Mouse (Mus musculus) layer of hippocampus, adult 2 months (tissue): ENCODE results near the gene Jmjd8. TPM values are rescaled to one million over a fixed set of nuclear protein-coding genes. Genes with fewer than 3 reads are reported as not detected.

Experiments used
- DNase-seq, 2 experiments: peaks; one replicate each; pipeline ENCODE4 v3.0.0; 2022; ENCODE audit warnings: low spot score in 2 of 2
- H3K27ac ChIP-seq: fragments of 200-600 bp; 2 replicates; pipeline ENCODE4 v1.8.1; 2022
- H3K4me3 ChIP-seq: fragments of 200-600 bp; 2 replicates; pipeline ENCODE4 v1.8.1; 2022; ENCODE audit warnings: mild to moderate bottlenecking
- CTCF ChIP-seq: fragments of 200-600 bp; conservative IDR thresholded peaks from 2 replicates; pipeline ENCODE4 v1.8.1; 2022; ENCODE audit warnings: antibody characterized with exemption, mild to moderate bottlenecking, moderate library complexity
- long read RNA-seq, 2 experiments: library from polyadenylated mRNA; stranded (forward); transcript quantifications; one replicate each; pipeline ENCODE4 v2.0.0; 2021; ENCODE audit warnings: borderline mapping rate in 2 of 2
- total RNA-seq, 2 experiments: library from RNA; stranded (reverse); gene quantifications; 2 replicates each; pipeline ENCODE4 v1.2.3; 2021

Jmjd8 gene
- 10 to 100 TPM; 58.0 to 61.1 TPM for total RNA-seq
- long read RNA-seq, experiment 1, transcript Jmjd8-205 (9 exons, 2,268 nt) = major isoform, 17 of 35 reads
- long read RNA-seq, experiment 1, partial matches to known transcripts = 8 of 35 reads
- long read RNA-seq, experiment 1, other reads (novel, unspliced or antisense) = 10 of 35 reads
- long read RNA-seq, experiment 2, transcript Jmjd8-205 (9 exons, 2,268 nt) = major isoform, 22 of 42 reads
- long read RNA-seq, experiment 2, partial matches to known transcripts = 7 of 42 reads
- long read RNA-seq, experiment 2, other reads (novel, unspliced or antisense) = 12 of 42 reads

DNA sequence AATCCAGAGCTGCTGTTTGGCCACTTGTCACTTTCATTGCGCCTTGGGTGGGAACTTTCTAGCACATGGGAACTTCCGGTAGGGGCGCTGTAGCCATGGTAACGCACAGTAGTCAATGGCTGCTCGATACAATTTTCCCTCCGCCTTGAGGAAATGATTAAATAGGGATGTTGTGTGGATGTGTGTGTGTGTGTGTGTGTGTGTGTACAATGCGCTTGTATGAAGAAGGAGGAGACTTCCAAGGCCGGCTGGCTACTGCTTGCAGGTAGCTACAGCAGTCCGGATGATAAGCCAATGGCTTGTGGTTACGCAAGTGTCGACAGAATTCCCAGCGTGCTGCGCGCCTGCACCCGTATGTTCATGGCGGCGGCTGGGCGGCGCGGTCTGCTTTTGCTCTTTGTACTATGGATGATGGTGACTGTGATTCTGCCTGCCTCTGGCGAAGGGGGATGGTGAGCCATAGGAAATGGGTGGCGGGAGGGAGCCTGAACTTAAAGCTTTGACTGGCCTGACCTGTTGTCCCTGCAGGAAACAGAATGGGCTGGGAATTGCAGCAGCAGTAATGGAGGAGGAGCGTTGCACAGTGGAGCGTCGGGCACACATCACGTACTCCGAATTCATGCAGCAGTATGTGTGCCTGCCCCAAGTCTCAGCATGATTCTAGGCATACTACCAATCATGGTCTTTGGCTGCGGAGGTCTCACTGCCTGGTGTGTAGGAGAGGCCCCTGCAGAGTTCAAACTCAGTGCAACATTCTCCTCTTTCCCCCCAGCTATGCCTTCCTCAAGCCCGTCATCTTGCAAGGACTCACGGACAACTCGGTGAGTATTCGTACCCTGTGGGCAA is at the start of gene Jmjd8:
TSS of gene Jmjd8 (plus strand) at position 156 of the 846 bp plus-strand sequence.
- peak; percentile 71 for TF ChIP-seq CTCF
- peak; percentile 79 to 81 for DNase-seq
- H3K4me3 ChIP-seq = peak within 1 kb of the TSS; percentile 82
- H3K27ac ChIP-seq = peak within 1 kb of the TSS; percentile 93

DNA sequence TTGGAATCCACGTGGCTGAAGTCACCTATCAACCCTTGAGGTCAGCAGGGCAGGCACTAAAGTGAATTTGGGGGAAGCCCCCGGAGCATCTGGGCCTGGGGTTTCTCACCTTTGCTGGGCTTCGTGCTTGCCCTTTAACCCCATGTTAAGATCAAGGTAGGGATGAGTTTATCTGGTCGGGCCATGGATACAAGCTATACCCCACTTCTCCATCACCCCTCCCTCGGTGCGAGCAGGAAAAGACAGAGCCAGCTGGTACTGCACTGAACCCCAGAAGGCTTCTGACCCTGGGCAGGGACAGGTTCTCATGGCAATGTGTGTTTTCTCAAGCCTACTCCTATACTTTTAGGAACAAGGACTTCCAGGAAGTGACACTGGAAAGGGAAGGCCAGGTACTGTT is 47.3 kb upstream of the Jmjd8 start:
- H3K27ac ChIP-seq = no peak overlapping the region
- no peak for TF ChIP-seq CTCF
- H3K4me3 ChIP-seq = no peak overlapping the region
- DNase-seq = no peak

DNA sequence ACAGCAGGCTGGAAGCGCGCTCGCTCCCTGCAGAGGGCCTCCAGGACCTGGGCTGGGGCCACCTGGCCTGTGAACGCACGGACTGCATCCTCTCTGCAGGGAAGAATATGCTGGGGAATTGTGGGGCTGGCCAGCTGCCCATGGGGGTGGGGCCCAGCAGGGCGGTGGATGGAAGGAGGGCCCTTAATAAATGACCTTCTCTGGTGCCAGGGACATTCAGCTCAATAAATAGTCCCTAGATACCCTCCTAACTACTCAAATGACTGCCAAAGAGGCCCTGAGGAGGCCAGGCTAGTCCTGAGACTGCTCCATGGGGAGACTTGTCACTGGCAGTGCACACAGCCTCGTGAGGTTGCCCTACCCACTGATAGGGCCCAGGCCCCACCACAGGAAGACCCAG is 45.6 kb upstream of the Jmjd8 start:
- no peak for TF ChIP-seq CTCF
- no peak for DNase-seq
- H3K27ac ChIP-seq = peak overlapping the region; percentile 90
- H3K4me3 ChIP-seq = no peak overlapping the region

DNA sequence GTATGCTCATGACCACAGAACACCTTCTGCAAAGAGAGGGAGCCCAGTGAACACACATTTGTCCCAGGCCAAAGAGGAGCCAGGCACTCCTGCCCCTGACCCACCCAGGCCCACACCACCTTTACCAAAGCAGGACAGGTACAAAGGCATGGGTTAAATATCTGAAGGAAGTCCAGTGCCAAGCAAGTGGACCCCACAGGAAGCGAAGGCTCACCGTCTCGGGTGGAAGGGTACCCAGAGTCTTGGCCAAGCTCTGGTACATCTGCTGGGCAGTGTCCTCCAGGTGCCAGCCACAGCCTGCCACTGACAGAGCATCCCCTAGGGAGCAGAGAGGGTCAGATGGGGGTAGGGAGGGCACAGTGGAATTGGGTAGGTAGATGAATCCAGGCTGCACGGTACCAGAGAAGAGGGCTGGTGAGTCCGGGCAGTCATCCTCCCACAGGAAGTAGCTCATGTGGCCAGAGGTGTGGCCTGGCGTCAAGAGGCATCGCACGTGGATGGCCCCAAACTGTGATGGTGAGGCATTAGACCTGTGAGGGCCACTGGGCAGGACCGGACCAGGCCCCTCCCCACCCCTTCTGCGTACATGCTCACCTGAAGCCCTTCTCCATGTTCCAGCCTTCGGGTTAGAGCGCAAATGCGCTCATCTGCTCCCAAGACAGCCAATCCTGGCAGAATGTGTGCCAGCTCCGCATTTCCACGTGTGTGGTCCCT is 44.6 kb upstream of the Jmjd8 start:
- H3K27ac ChIP-seq = peak overlapping the region; percentile 90
- TF ChIP-seq CTCF = no peak

DNA sequence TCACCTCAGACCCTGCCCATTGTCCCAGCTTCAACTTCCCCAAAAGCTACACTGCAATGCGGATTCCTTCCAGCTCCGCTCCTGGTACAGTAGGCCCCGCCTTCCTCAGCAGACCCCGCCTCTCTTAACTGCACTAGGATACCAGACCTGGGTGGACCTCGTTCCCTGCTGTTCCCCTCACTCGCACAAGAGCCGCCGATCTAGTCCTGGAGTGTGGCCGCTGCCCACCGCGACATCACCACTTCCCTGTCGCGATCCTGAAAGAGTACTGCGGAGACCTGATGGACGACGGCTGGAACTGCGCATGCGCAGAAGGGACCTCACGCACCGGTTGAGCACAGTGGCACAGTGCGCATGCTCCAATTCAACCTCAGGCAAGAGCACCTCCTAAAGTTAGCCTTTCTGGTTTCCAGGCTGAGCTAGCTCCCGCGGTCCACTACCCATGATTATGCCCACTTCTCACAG is 43.4 kb upstream of the Jmjd8 start, which contains the start of gene Haghl:
TSS of gene Haghl (minus strand) at position 393 of the 465 bp plus-strand sequence.
- peak within 1 kb of the TSS; percentile 65 for H3K4me3 ChIP-seq
- H3K27ac ChIP-seq = peak within 1 kb of the TSS; percentile 90
- DNase-seq = peak; percentile 94 to 96
- peak; percentile 19; the same call in 1 of the 2 replicates for TF ChIP-seq CTCF

More for the DNA sequence above, 44.6 kb upstream of the Jmjd8 start:
- no peak for DNase-seq
- peak overlapping the region; percentile 65 for H3K4me3 ChIP-seq

DNA sequence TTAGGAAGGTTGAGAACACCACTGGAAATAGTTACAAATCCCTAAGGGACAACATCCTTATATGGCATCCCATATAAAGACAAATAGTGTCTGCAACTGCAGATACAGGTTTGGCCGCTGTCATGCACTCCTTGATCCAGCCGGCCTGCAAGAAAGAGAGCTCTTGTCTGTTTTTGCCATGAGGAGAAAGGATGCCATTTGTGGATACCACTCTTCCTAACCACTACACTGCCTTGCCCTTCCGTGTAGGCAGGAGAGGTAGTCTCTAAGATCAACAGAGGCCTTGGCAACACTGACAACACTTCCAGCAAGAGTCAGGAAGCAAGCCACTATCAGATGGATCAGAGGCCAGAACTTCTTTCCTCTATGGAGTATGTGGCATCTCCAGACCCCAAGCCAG is 42.4 kb upstream of the Jmjd8 start, which contains the start of gene Ccdc78:
TSS of gene Ccdc78 (plus strand) at position 301 of the 400 bp plus-strand sequence.
- peak within 1 kb of the TSS; percentile 90 for H3K27ac ChIP-seq
- no peak for TF ChIP-seq CTCF
- H3K4me3 ChIP-seq = peak within 1 kb of the TSS; percentile 65
- no peak for DNase-seq

DNA sequence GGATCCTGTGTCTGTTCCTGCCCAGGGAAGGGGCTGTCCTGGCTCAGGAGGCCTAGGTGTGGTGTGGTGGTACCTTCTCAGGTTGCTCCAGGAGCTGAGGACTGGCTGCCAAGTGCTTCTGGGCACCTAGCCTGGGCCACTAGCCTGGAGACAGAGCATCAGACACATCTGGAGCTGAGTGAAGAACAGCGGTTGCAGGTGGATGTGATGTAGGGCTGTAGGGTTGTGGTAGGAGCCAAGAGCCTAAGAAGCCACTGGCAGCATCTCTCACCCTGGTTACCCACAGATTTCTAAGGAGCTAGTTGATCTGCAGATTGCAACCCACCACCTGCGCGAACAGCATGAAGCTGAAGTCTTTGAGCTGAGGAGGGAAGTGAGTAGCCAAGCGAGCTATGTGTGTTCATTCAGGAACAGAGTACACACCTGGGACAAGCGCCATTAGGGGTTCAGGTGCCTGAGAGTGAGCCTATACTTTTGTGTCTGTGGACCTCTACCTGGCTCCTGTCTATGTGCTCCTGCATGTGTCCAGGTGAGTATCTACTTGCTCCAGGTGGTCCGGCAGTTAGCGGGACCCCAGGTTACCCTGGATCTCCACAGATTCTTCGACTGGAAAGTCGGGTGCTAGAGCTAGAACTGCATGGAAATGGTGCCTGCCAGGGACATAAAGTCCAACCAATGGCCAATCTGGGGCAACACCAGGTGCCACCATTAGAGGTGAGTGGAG is 41.7 kb upstream of the Jmjd8 start:
- no peak overlapping the region for H3K27ac ChIP-seq
- no peak for TF ChIP-seq CTCF
- no peak for DNase-seq

DNA sequence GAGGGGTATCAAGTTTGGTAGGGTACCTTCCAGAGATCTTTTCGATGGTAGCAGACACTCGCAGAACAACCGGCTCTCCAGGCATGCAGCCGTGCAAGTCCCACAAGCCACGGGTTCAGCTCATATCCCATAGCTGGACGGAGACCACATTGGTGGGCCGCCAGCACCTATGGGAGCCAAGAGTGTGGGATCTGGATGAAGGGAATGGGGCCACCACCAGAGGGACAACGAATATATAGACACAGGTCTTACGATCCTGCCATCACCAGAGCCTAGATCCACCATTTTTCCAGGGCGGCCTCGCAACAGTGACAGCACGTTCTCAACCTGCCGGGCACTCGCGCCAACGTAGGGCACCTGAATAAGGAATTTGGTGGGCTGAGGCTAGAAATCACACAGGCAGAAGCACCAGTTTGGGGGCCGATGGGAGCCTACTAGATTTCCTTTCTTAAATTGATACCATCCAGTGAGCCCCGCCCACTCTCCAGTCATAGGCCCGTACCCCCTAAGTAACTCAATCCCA is 37.3 kb upstream of the Jmjd8 start:
- TF ChIP-seq CTCF = peak; percentile 33
- peak overlapping the region; percentile 88 for H3K4me3 ChIP-seq
- peak overlapping the region; percentile 95 for H3K27ac ChIP-seq
- DNase-seq = no peak

More for the DNA sequence above, 41.7 kb upstream of the Jmjd8 start:
- H3K4me3 ChIP-seq = no peak overlapping the region

DNA sequence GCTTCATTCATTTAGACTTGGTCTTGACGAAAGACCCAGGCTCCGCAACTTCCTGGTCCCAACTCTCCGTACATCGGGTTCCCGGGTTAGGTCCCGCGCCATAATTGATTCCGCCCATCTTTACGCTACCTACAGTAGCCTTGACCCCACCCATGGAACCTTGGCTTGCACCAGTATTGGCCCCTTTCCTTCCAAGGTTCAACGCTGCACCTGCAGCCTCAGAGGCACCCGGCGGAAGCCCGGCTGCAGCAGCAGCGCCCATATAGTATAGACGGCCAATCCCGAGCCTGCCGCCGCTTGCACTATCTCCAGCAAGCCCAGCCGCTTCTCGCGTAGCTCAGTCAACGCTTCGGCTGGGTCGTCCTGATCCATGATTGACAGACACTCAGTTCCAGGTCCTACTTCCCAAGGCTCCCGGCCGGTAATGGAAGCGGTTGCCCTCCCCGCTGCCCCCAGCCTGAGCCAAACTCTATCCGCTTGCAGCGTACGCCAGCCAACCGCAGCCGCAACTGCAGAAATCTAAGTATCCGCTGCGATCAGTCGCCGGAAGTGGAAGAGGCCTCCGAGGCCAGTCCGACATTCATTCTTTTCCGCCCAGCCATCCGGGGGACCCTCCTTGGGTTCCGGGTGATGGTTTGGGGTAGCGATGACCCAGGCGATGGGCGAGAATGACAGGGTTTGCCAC is 36.7 kb upstream of the Jmjd8 start:
- H3K4me3 ChIP-seq = peak overlapping the region; percentile 88
- no peak for TF ChIP-seq CTCF
- DNase-seq = peak; percentile 87 to 89
- H3K27ac ChIP-seq = peak overlapping the region; percentile 95

DNA sequence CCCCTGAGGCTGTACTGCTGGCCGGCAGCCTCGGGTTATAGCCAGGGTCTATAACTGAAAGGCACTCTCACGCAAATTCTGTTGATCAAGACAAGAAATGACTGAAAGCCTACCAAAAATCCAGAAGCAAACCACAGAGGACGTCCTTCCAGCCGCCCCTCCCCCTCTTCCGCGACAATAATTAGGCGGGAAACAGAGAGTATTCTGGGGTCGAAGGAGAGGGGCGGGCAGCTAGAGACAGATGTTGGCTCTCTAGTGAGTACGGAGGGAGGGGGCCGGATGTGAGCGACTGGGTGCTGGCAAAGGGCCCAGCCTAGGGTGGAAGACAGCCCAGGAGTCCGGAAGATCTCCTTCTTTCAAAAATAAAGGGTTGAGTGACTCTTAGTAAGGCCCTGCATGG is 36.1 kb upstream of the Jmjd8 start, which contains the start of gene Fam173a:
TSS of gene Fam173a (minus strand) at position 287 of the 400 bp plus-strand sequence.
- no peak for TF ChIP-seq CTCF
- peak within 1 kb of the TSS; percentile 88 for H3K4me3 ChIP-seq
- H3K27ac ChIP-seq = peak within 1 kb of the TSS; percentile 95
- DNase-seq = peak in 1 of 2 experiments; percentile 62

DNA sequence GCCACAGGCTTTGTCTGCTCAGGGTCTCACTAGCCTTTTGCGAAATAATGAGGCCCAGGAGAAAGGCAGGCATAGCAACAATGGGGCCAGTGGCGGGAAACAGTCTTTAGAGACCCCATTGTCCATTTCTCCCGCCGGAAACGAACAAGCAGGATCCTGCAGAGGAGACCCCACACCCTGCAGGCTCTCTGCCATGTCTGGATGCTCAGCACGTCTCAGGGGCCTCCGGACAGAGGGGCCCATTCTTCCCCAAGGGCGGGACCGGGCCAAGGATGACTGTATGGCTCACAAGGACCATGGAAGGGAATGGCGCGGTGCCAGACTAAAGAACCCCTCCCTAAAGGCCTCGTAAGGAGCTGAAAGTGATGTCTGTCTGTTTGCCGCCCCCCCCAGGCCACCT is 34.5 kb upstream of the Jmjd8 start:
- no peak for TF ChIP-seq CTCF
- Histone ChIP-seq H3K27ac (peak overlapping the region; percentile 95), H3K4me3 (no peak overlapping the region; the same call in 1 of the 2 replicates)
- DNase-seq = no peak
